10 mouse cellular contexts compared by ENCODE assay signal in genomic region chr1:120596784-120597183, GRCm38 (mm10). TPM values are rescaled to one million over a fixed set of nuclear protein-coding genes. Genes with fewer than 3 reads are reported as not detected.
DNase-seq lines count a peak whose midpoint lies in the region; ATAC-seq and TF ChIP-seq lines count a peak whose summit lies in the region.
"Had no signal": no experiment of that assay in that cellular context is flagged by ENCODE, and none has a peak within 500 bp of the region (broad histone marks: within the 10 kb centered on the region; RNA-seq: fewer than 3 reads in every experiment).

No protein-coding gene starts in this region.

- no peak for TF ChIP-seq POLR2A in brain, embryonic 14.5 days (IDR thresholded peaks at IDR 0.05; ENCODE audit: borderline replicate concordance, extremely low read depth, insufficient read depth, insufficient read length, poor library complexity, severe bottlenecking)

- TF ChIP-seq CTCF in heart, postnatal 0 days (IDR thresholded peaks at IDR 0.05; ENCODE audit: low read depth): no peak
- no peak for TF ChIP-seq CTCF in brain, embryonic 14.5 days (IDR thresholded peaks at IDR 0.05; ENCODE audit: borderline replicate concordance, extremely low read depth, insufficient read depth, insufficient read length)
- TF ChIP-seq CTCF in midbrain, postnatal 0 days (IDR thresholded peaks at IDR 0.05): no peak

- H3K36me3 ChIP-seq in heart, postnatal 0 days (replicated peaks; ENCODE audit: control insufficient read depth, insufficient read depth, low read length): no peaks in the 10 kb centered on the region
- H3K36me3 ChIP-seq in hindbrain, embryonic 13.5 days: no peaks in the 10 kb centered on the region
- no peaks in the 10 kb centered on the region for H3K36me3 ChIP-seq in midbrain, postnatal 0 days (ENCODE audit: insufficient read depth, low read length)

- DNase-seq in heart, postnatal 0 days (ENCODE audit: low spot score): no peak
- no peak for DNase-seq in heart, adult 8-10 months (ENCODE audit: low spot score)
- DNase-seq in brain, embryonic 14.5 days (ENCODE audit: low read depth): peak; percentile 30
- no peak for DNase-seq in midbrain, postnatal 0 days (ENCODE audit: low spot score)
- DNase-seq in urinary bladder, postnatal 36 days (ENCODE audit: low spot score in 2 of 2): no peak
- DNase-seq in spleen, adult 12 weeks (ENCODE audit: low spot score): no peak
- DNase-seq in gastrocnemius, postnatal 4 days (ENCODE audit: low spot score in 2 of 2): no peak

- no peak for TF ChIP-seq EP300 in heart, postnatal 0 days (IDR thresholded peaks at IDR 0.05; ENCODE audit: low read depth)

- H3K4me1 ChIP-seq in heart, postnatal 0 days (ENCODE audit: control insufficient read depth, insufficient read depth): no peaks in the 10 kb centered on the region
- H3K4me1 ChIP-seq in hindbrain, embryonic 13.5 days (replicated peaks): peaks cover 9% of the 10 kb centered on the region
- H3K4me1 ChIP-seq in midbrain, postnatal 0 days (ENCODE audit: insufficient read depth, low read length): no peaks in the 10 kb centered on the region

- H3K27ac ChIP-seq in heart, postnatal 0 days (ENCODE audit: low read depth): no peak overlapping the region
- H3K27ac ChIP-seq in hindbrain, embryonic 13.5 days: no peak overlapping the region
- no peak overlapping the region for H3K27ac ChIP-seq in midbrain, postnatal 0 days (ENCODE audit: low read depth, low read length)
- H3K27ac ChIP-seq: left cerebral cortex, adult 2 months had no signal

- peaks cover 100% of the 10 kb centered on the region for H3K27me3 ChIP-seq in heart, postnatal 0 days (ENCODE audit: control insufficient read depth, insufficient read depth, low read length)
- peaks cover 98% of the 10 kb centered on the region for H3K27me3 ChIP-seq in hindbrain, embryonic 13.5 days
- peaks cover 75% of the 10 kb centered on the region for H3K27me3 ChIP-seq in midbrain, postnatal 0 days (ENCODE audit: insufficient read depth, low read length)

- no peak overlapping the region for H3K9ac ChIP-seq in heart, postnatal 0 days (replicated peaks; ENCODE audit: low read depth, low read length)
- no peak overlapping the region for H3K9ac ChIP-seq in hindbrain, embryonic 13.5 days
- 0 out of 2 replicates have a peak overlapping the region, but pooled peaks have one; percentile 36 for H3K9ac ChIP-seq in midbrain, postnatal 0 days (replicated peaks; ENCODE audit: low read length, poor library complexity, severe bottlenecking)

- WGBS in heart, postnatal 0 days: 2% methylated on average over 19 of the region's 19 CpGs
- WGBS in hindbrain, embryonic 13.5 days: under 1% methylated on average over 19 of the region's 19 CpGs
- WGBS in midbrain, postnatal 0 days: 2% methylated on average over 19 of the region's 19 CpGs

- H3K4me2 ChIP-seq in heart, postnatal 0 days (ENCODE audit: low read depth, low read length): peak overlapping the region; percentile 40; the same call in 1 of the 2 replicates
- peak overlapping the region; percentile 42 for H3K4me2 ChIP-seq in hindbrain, embryonic 13.5 days
- H3K4me2 ChIP-seq in midbrain, postnatal 0 days (ENCODE audit: low read depth, low read length, poor library complexity, severe bottlenecking): peak overlapping the region; percentile 63

- H3K9me3 ChIP-seq in heart, postnatal 0 days (replicated peaks; ENCODE audit: control insufficient read depth, low read length): no peaks in the 10 kb centered on the region
- no peaks in the 10 kb centered on the region for H3K9me3 ChIP-seq in hindbrain, embryonic 13.5 days
- H3K9me3 ChIP-seq in midbrain, postnatal 0 days (ENCODE audit: low read length): no peaks in the 10 kb centered on the region

- ATAC-seq in heart, postnatal 0 days (ENCODE audit: insufficient read depth, low read depth): no peak
- ATAC-seq in hindbrain, embryonic 13.5 days (ENCODE audit: low FRiP score): no peak
- no peak; the same call in 1 of the 2 replicates for ATAC-seq in midbrain, postnatal 0 days (ENCODE audit: low FRiP score)

- peak overlapping the region; percentile 25 for H3K4me3 ChIP-seq in heart, postnatal 0 days (ENCODE audit: low read depth, low read length)
- peak overlapping the region; percentile 28 for H3K4me3 ChIP-seq in hindbrain, embryonic 13.5 days
- H3K4me3 ChIP-seq in midbrain, postnatal 0 days (ENCODE audit: low read depth, low read length): peak overlapping the region; percentile 29
- H3K4me3 ChIP-seq: left cerebral cortex, adult 2 months had no signal

RNA-seq across cellular contexts. Expression of gene En1, which starts 5.4 kb away (rescaled TPM):
- not detected in 2 replicates for total RNA-seq in heart, postnatal 0 days (2014; rRNA removed; ENCODE audit: low replicate concordance)
- not detected in 2 replicates for polyA plus RNA-seq in heart, postnatal 0 days (2015; fragmentation: Nextera tagmentation; extraction: Ambion mirVana)
- not detected for total RNA-seq in heart, adult 8-10 months (2022)
- 7.4 and 17.2 TPM in 2 replicates for polyA plus RNA-seq in brain, embryonic 14.5 days (2012; rRNA removed)
- 4.0 and 7.8 TPM in 2 replicates for polyA plus RNA-seq in hindbrain, embryonic 13.5 days (2015; fragmentation: Nextera tagmentation; extraction: Ambion mirVana)
- 32.8 and 40.8 TPM in 2 replicates for total RNA-seq in midbrain, postnatal 0 days (2014; rRNA removed)
- 9.2 and 10.1 TPM in 2 replicates for polyA plus RNA-seq in midbrain, postnatal 0 days (2015; fragmentation: Nextera tagmentation; extraction: Ambion mirVana)
- 1 to 10 TPM; 7.2 to 8.3 TPM for total RNA-seq in gastrocnemius, postnatal 4 days (2021)
- total RNA-seq: common myeloid progenitor, adult 5-6 weeks; left cerebral cortex, adult 2 months had no signal
